Mouse (Mus musculus): ENCODE measurements around the gene Armc9. TPM values are rescaled to one million over a fixed set of nuclear protein-coding genes. Genes with fewer than 3 reads are reported as not detected.

The Armc9 gene
- total and polyA plus RNA-seq, 3 experiments = 10.9 to 15.5 (median 15.1) TPM

- Histone ChIP-seq H3K36me3 (replicated peaks in 1 of 2; ENCODE audit: control insufficient read depth in 1 of 2, insufficient read depth in 1 of 2, low read length in 1 of 2) (no peaks in the 10 kb centered on the region), H3K27me3 (replicated peaks) (no peaks in the 10 kb centered on the region), H3K4me3 (replicated peaks in 1 of 3; ENCODE audit: low read depth in 2 of 3, low read length in 2 of 3, poor library complexity in 1 of 3) (no peak overlapping the region), H3K4me2 (ENCODE audit: insufficient read depth, low read depth, poor library complexity, severe bottlenecking) (no peak overlapping the region), H3K79me2 (replicated peaks; ENCODE audit: control insufficient read depth, extremely low read depth, insufficient read depth, poor library complexity, severe bottlenecking) (no peaks in the 10 kb centered on the region), H3K9ac (ENCODE audit: insufficient read depth, low read depth) (no peak overlapping the region), H3K4me1 (ENCODE audit: control insufficient read depth in 1 of 2, insufficient read depth in 2 of 2) (peaks cover 16 to 25% of the 10 kb centered on the region in 2 experiments), H3K27ac (ENCODE audit: insufficient read depth, low read depth) (no peak overlapping the region), H3K9me3 (replicated peaks; ENCODE audit: low read length) (no peaks in the 10 kb centered on the region)
- TF ChIP-seq IRF4 (IDR thresholded peaks at IDR 0.05; ENCODE audit: low read depth, low read length) (no peak), HCFC1 (IDR thresholded peaks at IDR 0.05; ENCODE audit: low read depth, low read length) (no peak)
- in situ Hi-C loops (cut with MboI; ENCODE audit: low pct_ligation_motif_present, low pct_unique_long_range_greater_than_20kb, low sequenced_read_pairs) = no loop called here
- dilution Hi-C loops (cut with MboI; ENCODE audit: extremely low pct_ligation_motif_present, extremely low pct_unique_long_range_greater_than_20kb, low sequenced_read_pairs) = no loop called here
- no peak for DNase-seq (ENCODE audit: extremely low read depth)
Observed at GRCm38 (mm10) chr1:86300093-86300492, 145.5 kb downstream of the Armc9 start.

- Histone ChIP-seq H3K36me3 (replicated peaks in 1 of 2; ENCODE audit: control insufficient read depth in 1 of 2, insufficient read depth in 1 of 2, low read length in 1 of 2) (no peaks in the 10 kb centered on the region), H3K79me2 (replicated peaks; ENCODE audit: control insufficient read depth, extremely low read depth, insufficient read depth, poor library complexity, severe bottlenecking) (no peaks in the 10 kb centered on the region), H3K27me3 (replicated peaks) (no peaks in the 10 kb centered on the region), H3K4me3 (replicated peaks in 1 of 3; ENCODE audit: low read depth in 2 of 3, low read length in 2 of 3, poor library complexity in 1 of 3) (no peak overlapping the region), H3K9ac (ENCODE audit: insufficient read depth, low read depth) (no peak overlapping the region), H3K9me3 (replicated peaks; ENCODE audit: low read length) (no peaks in the 10 kb centered on the region), H3K4me1 (ENCODE audit: control insufficient read depth in 1 of 2, insufficient read depth in 2 of 2) (peaks cover 16 to 25% of the 10 kb centered on the region in 2 experiments), H3K27ac (ENCODE audit: insufficient read depth, low read depth) (no peak overlapping the region), H3K4me2 (ENCODE audit: insufficient read depth, low read depth, poor library complexity, severe bottlenecking) (no peak overlapping the region)
- in situ Hi-C loops (cut with MboI; ENCODE audit: low pct_ligation_motif_present, low pct_unique_long_range_greater_than_20kb, low sequenced_read_pairs) = no loop called here
- no peak for TF ChIP-seq MXI1 (IDR thresholded peaks at IDR 0.05; ENCODE audit: low read depth, low read length)
- TF ChIP-seq MEF2A (IDR thresholded peaks at IDR 0.05; ENCODE audit: borderline replicate concordance, low read depth, low read length) = no peak
- no peak for TF ChIP-seq POLR2A (IDR thresholded peaks at IDR 0.05; ENCODE audit: low read depth, low read length)
- no peak for TF ChIP-seq CTCF (conservative IDR thresholded peaks at IDR 0.05 in 1 of 2, IDR thresholded peaks at IDR 0.05 in 1 of 2; ENCODE audit: low read depth in 2 of 2, low read length in 2 of 2)
- TF ChIP-seq POLR2AphosphoS2 (IDR thresholded peaks at IDR 0.05; ENCODE audit: low read depth, low read length) = no peak
- TF ChIP-seq MAZ (IDR thresholded peaks at IDR 0.05; ENCODE audit: low read depth, low read length) = no peak
- TF ChIP-seq JUND (conservative IDR thresholded peaks at IDR 0.05; ENCODE audit: low read depth, low read length) = no peak
- no peak for TF ChIP-seq KAT2A (IDR thresholded peaks at IDR 0.05; ENCODE audit: insufficient replicate concordance, low read length)
- TF ChIP-seq NELFE (IDR thresholded peaks at IDR 0.05; ENCODE audit: low read depth, low read length) = no peak
- TF ChIP-seq ZNF384 (IDR thresholded peaks at IDR 0.05; ENCODE audit: low read depth, low read length) = no peak
- no peak for TF ChIP-seq SIN3A (IDR thresholded peaks at IDR 0.05; ENCODE audit: low read length)
- no peak for TF ChIP-seq ZKSCAN1 (IDR thresholded peaks at IDR 0.05; ENCODE audit: borderline replicate concordance, low read depth, low read length)
- no peak for TF ChIP-seq USF2 (conservative IDR thresholded peaks at IDR 0.05; ENCODE audit: low read depth, low read length)
- TF ChIP-seq PAX5 (IDR thresholded peaks at IDR 0.05; ENCODE audit: low read length) = no peak
- TF ChIP-seq TBP (conservative IDR thresholded peaks at IDR 0.05; ENCODE audit: low read depth, low read length) = no peak
- no peak for TF ChIP-seq BHLHE40 (IDR thresholded peaks at IDR 0.05; ENCODE audit: low read depth, low read length)
- TF ChIP-seq MAFK (IDR thresholded peaks at IDR 0.05; ENCODE audit: insufficient replicate concordance, low read length) = no peak
- TF ChIP-seq UBTF (IDR thresholded peaks at IDR 0.05; ENCODE audit: low read depth, low read length) = no peak
- no peak for TF ChIP-seq GABPA (IDR thresholded peaks at IDR 0.05; ENCODE audit: insufficient replicate concordance, low read depth, low read length)
- no peak for TF ChIP-seq MAX (IDR thresholded peaks at IDR 0.05; ENCODE audit: low read length)
- no peak for DNase-seq (ENCODE audit: extremely low read depth)
- dilution Hi-C loops (cut with MboI; ENCODE audit: extremely low pct_ligation_motif_present, extremely low pct_unique_long_range_greater_than_20kb, low sequenced_read_pairs) = no loop called here
Observed at GRCm38 (mm10) chr1:86300731-86301130, 146.2 kb downstream of the Armc9 start.

Measured in CH12.LX (cell line).